Mouse (Mus musculus) lung, embryonic 14.5 days (tissue): ENCODE measurements around the gene Eif4b. TPM values are rescaled to one million over a fixed set of nuclear protein-coding genes. Genes with fewer than 3 reads are reported as not detected.
A peak's percentile ranks its signal among the peaks of the same experiment; 100 is the strongest.

Source experiments
- ATAC-seq: fragments of 200-750 bp; cut with Nextera tagmentation; 2 replicates; pipeline ENCODE4 v1.8.0; 2017; ENCODE audit warnings: mild to moderate bottlenecking, moderate TSS enrichment, moderate library complexity; ENCODE audit not compliant: insufficient read depth
- DNase-seq: peaks from one replicate; pipeline ENCODE4 v3.0.0-alpha.2; 2015
- H3K27ac ChIP-seq: fragments of 300-500 bp; sonication (generic); 2 replicates; pipeline ENCODE4 v1.5.1; 2014; ENCODE audit warnings: low read depth, mild to moderate bottlenecking, moderate library complexity
- H3K27me3 ChIP-seq: fragments of 300-500 bp; sonication (generic); 2 replicates; pipeline ENCODE4 v1.6.1; 2014; ENCODE audit warnings: low read length, control low read depth; ENCODE audit not compliant: insufficient read depth
- H3K36me3 ChIP-seq: fragments of 300-500 bp; sonication (generic); 2 replicates; pipeline ENCODE4 v1.6.1; 2014; ENCODE audit warnings: control low read depth; ENCODE audit not compliant: insufficient read depth
- H3K4me1 ChIP-seq: fragments of 300-500 bp; sonication (generic); 2 replicates; pipeline ENCODE4 v1.6.1; 2014; ENCODE audit warnings: antibody characterized with exemption, control low read depth; ENCODE audit not compliant: insufficient read depth
- H3K4me2 ChIP-seq: fragments of 300-500 bp; sonication (generic); 2 replicates; pipeline ENCODE4 v1.6.1; 2014; ENCODE audit warnings: mild to moderate bottlenecking
- H3K4me3 ChIP-seq: fragments of 300-500 bp; sonication (generic); 2 replicates; pipeline ENCODE4 v1.5.1; 2014; ENCODE audit warnings: low read depth, low read length
- H3K9ac ChIP-seq: fragments of 300-500 bp; sonication (generic); 2 replicates; pipeline ENCODE4 v1.6.1; 2014
- H3K9me3 ChIP-seq: fragments of 300-500 bp; sonication (generic); 2 replicates; pipeline ENCODE4 v1.6.1; 2016; ENCODE audit warnings: low read depth, low read length, control low read depth
- CTCF ChIP-seq: IDR thresholded peaks from 2 replicates; pipeline ENCODE4 v1.5.1; 2016; ENCODE audit warnings: antibody characterized with exemption, low read depth
- WGBS: fragments of 180-500 bp; shearing (Covaris S2); extraction: QIAGEN DNeasy Blood & Tissue Kit; methylation state at CpG from one replicate; pipeline ENCODE4 v1.1.7; 2014; 5-methylcytosine and 5-hydroxymethylcytosine counted together
- polyA plus RNA-seq: library from polyadenylated mRNA; unstranded; fragments of >200 nt; fragmentation: Nextera tagmentation; extraction: Ambion mirVana; gene quantifications from 2 replicates; pipeline ENCODE4 v1.2.1, GENCODE M21; 2014

The Eif4b gene
- polyA plus RNA-seq, 1 experiment from 2014 or later = 137 TPM

GRCm38 (mm10) chr15:102108651-102109525 lies 35.3 kb downstream of the Eif4b start:
- Histone ChIP-seq H3K27ac (peak overlapping the region; percentile 46; the same call in 1 of the 2 replicates), H3K9me3 (no peaks in the 10 kb centered on the region), H3K9ac (no peak overlapping the region), H3K4me3 (no peak overlapping the region), H3K4me1 (peaks cover 21% of the 10 kb centered on the region), H3K4me2 (no peak overlapping the region), H3K27me3 (no peaks in the 10 kb centered on the region), H3K36me3 (peaks cover 89% of the 10 kb centered on the region)
- peak; percentile 84 for TF ChIP-seq CTCF
- peak; percentile 32; the same call in 1 of the 2 replicates for ATAC-seq
- 43% methylated on average over 18 of the region's 18 CpGs for WGBS
- peak; percentile 94 for DNase-seq

GRCm38 (mm10) chr15:102110271-102110670 lies 36.7 kb downstream of the Eif4b start:
- H3K27ac ChIP-seq = no peak overlapping the region
- no peak overlapping the region for H3K4me2 ChIP-seq
- WGBS = 89% methylated on average over 7 of the region's 7 CpGs
- no peak overlapping the region for H3K4me3 ChIP-seq
- peaks cover 99% of the 10 kb centered on the region for H3K36me3 ChIP-seq
- H3K9ac ChIP-seq = no peak overlapping the region
- TF ChIP-seq CTCF = no peak
- peaks cover 12% of the 10 kb centered on the region for H3K4me1 ChIP-seq
- no peaks in the 10 kb centered on the region for H3K9me3 ChIP-seq
- DNase-seq (no peak), ATAC-seq (no peak)
- no peaks in the 10 kb centered on the region for H3K27me3 ChIP-seq

GRCm38 (mm10) chr15:102110701-102111494 lies 37.3 kb downstream of the Eif4b start:
- ATAC-seq (no peak), DNase-seq (no peak)
- no peak for TF ChIP-seq CTCF
- H3K4me2 ChIP-seq = no peak overlapping the region
- 72% methylated on average over 29 of the region's 29 CpGs for WGBS
- H3K36me3 ChIP-seq = peaks cover 100% of the 10 kb centered on the region
- H3K9me3 ChIP-seq = no peaks in the 10 kb centered on the region
- H3K4me3 ChIP-seq = no peak overlapping the region
- peaks cover 7% of the 10 kb centered on the region for H3K4me1 ChIP-seq
- H3K9ac ChIP-seq = no peak overlapping the region
- no peak overlapping the region for H3K27ac ChIP-seq
- H3K27me3 ChIP-seq = no peaks in the 10 kb centered on the region

- no peak for TF ChIP-seq CTCF
- Histone ChIP-seq H3K27ac (no peak overlapping the region), H3K27me3 (no peaks in the 10 kb centered on the region), H3K9me3 (no peaks in the 10 kb centered on the region), H3K4me3 (no peak overlapping the region), H3K4me1 (peaks cover 1% of the 10 kb centered on the region; the same call in 1 of the 2 replicates), H3K36me3 (peaks cover 100% of the 10 kb centered on the region), H3K4me2 (no peak overlapping the region), H3K9ac (no peak overlapping the region)
- no peak for ATAC-seq
- DNase-seq = no peak
- 81% methylated on average over 11 of the region's 11 CpGs for WGBS
Observed at GRCm38 (mm10) chr15:102111495-102111829, 37.9 kb downstream of the Eif4b start.

- no peak overlapping the region for H3K27ac ChIP-seq
- no peak for DNase-seq
- no peak overlapping the region for H3K4me2 ChIP-seq
- no peak for ATAC-seq
- WGBS = 82% methylated on average over 6 of the region's 6 CpGs
- H3K9me3 ChIP-seq = no peaks in the 10 kb centered on the region
- no peak overlapping the region for H3K9ac ChIP-seq
- no peak for TF ChIP-seq CTCF
- H3K27me3 ChIP-seq = no peaks in the 10 kb centered on the region
- no peaks in the 10 kb centered on the region for H3K4me1 ChIP-seq
- H3K36me3 ChIP-seq = peaks cover 100% of the 10 kb centered on the region
- H3K4me3 ChIP-seq = no peak overlapping the region
Observed at GRCm38 (mm10) chr15:102112181-102112580, 38.6 kb downstream of the Eif4b start.

GRCm38 (mm10) chr15:102112827-102113226 lies 39.3 kb downstream of the Eif4b start:
- no peaks in the 10 kb centered on the region for H3K4me1 ChIP-seq
- no peaks in the 10 kb centered on the region for H3K9me3 ChIP-seq
- H3K36me3 ChIP-seq = peaks cover 100% of the 10 kb centered on the region
- no peak for TF ChIP-seq CTCF
- WGBS = 81% methylated on average over 8 of the region's 8 CpGs
- no peak overlapping the region for H3K4me3 ChIP-seq
- no peak overlapping the region for H3K9ac ChIP-seq
- H3K27ac ChIP-seq = no peak overlapping the region
- no peaks in the 10 kb centered on the region for H3K27me3 ChIP-seq
- H3K4me2 ChIP-seq = no peak overlapping the region
- no peak for DNase-seq
- ATAC-seq = no peak

GRCm38 (mm10) chr15:102113674-102114073 lies 40.1 kb downstream of the Eif4b start:
- Histone ChIP-seq H3K4me2 (no peak overlapping the region), H3K36me3 (peaks cover 98% of the 10 kb centered on the region), H3K27me3 (no peaks in the 10 kb centered on the region), H3K4me3 (no peak overlapping the region), H3K4me1 (no peaks in the 10 kb centered on the region), H3K9ac (no peak overlapping the region), H3K9me3 (no peaks in the 10 kb centered on the region), H3K27ac (no peak overlapping the region)
- TF ChIP-seq CTCF = no peak
- 83% methylated on average over 4 of the region's 4 CpGs for WGBS
- ATAC-seq (no peak), DNase-seq (no peak)
